Mouse (Mus musculus) embryo, embryonic 11.5 days (tissue): ENCODE data around the gene Ppp6r3.

ENCODE experiments used
- DNase-seq: peaks from one replicate; pipeline ENCODE4 v3.0.0-alpha.2; 2012; ENCODE audit warnings: low read depth, low spot score

Ppp6r3 gene

DNA sequence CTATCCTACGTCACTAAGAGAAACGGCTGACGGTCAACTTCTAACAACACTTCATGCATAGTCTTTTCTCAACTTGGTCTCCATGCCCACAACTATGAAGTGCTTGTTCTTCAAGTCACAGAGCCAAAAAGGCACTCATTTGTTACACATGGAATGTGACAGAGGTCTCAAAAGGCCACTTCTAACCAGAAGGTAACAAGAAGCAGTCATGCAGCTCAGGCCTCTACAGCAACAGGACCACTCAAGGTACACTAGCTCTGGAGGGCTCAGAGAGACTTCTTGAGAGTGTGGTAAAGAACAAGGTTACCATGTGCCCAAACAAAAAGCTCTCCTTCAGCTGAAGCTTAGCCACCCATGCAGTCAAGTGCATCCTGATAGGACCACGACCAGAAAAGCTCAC is 46.9 kb downstream of the Ppp6r3 start:
- no peak for DNase-seq

DNA sequence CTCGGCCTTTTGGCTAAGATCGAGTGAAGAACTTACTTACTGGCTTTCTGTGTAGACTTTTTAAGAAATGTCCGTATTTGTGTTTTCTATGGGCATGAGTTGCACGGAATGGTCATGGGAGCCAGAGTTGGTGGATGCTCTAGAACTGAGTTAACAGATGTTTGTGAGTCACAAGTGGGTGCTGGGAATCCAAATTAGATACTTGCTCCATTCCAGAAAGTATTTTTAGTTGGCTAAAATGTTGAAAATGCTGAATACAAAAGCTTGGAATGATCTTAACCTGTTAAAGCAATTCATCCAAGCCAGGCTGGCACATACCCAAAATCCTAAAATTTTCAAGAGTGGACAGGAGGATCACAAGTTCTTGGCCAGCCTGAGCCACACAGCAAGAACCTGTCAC is 48.0 kb downstream of the Ppp6r3 start:
- DNase-seq: no peak

DNA sequence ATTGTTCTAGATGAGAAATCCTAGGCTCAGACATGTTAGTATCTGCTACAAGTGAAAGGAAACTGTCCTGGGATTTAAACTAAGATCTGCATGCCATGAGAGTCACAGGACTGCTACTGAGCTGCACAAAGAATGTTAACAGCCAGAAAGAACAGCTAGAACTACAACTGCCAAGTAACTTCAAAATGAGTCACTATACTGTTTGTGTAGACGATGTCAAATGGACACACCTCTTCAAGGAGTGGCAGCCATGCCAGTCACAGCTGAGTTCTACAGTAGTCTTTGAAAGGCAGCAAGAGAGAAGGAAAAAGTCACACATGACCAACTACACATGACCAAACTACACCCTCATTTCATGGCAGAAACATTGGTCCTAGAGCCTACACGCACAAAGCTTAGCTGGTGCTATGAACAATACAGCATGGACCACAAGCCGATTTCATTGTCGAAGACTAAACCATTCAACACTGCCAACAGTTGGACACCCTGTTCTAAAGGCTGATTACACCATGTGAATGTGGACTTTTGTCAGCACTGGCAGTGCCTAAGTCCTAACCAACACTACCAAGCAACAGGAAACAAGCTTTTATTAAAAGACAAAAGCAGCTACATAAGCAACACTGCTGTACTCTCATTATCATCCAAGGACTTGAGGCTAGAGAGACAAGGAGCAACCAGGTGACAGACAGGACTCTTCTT is 55.9 kb downstream of the Ppp6r3 start:
- no peak for DNase-seq

DNA sequence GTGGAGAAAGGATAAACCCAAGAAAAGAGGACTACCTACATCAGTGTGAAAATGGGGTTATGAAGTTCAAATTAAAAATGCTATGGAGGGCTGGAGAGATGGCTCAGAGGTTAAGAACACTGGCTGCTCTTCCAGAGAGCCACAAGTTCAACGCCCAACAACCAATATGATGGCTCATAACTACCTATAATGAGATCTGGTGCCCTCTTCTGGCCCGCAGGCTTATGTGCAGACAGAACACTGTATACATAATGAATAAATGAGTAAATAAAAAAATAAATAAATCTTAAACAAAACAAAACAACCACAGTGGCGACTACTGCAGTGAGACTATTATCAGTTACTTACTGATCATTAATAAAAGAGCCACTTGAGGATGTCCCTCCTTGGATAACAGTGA is 78.3 kb downstream of the Ppp6r3 start:
- DNase-seq: no peak

DNA sequence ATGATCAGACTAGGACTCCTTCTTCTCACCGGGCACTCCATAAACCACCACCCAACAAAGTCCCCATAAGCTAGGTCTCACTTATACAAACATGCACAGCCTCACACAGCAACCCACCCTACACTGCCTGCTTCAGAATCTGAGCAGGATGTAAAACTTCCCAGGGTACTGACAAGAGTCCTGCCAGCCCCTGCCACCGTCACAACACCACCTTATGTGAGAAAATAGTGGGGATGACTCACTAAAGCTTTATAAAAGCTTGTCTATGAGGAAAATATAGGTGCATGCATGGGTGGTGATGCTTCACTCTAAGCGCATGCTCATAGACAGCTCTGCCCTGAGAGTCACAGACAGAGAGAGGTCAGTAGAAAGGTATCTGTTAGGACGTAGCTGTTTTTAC is 85.7 kb downstream of the Ppp6r3 start:
- no peak for DNase-seq

DNA sequence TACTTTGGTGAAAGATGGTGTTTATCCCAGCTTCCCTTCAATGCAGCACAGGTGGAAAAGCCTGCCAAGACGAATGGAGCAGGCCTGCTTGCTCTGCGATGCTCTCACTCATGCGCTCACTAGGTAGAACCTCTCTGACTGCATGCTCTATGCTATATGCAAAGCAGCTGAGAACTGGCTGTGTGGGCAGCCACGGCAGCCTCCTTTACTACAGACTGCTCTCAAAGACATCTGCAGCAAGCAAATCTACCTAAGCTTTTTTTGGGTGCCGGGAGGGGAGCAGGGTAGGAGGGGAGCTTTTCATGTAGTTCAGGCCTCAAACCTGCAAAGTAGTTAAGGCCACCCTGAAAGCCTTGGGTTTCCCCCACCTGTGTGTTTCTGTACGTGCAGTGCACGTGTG is 92.7 kb downstream of the Ppp6r3 start:
- DNase-seq: no peak

DNA sequence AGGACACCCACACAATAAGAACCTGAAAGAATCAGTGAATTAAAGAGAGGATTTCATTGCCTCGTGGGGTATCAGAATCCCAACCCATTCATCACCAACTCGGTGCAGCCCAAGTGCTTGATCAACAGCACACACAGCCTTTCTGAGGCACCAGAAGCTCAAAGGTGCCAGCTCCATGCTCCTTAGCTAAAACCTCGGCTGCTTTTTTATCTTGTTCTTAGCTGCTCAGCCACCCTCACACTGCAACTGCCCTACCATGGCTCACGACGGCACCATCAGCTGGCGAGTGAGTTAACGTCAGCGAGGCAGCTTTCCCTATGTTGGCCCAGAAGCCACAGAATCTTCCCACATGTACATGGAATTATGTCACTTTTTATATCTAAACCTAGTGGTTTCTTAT is 95.4 kb downstream of the Ppp6r3 start:
- DNase-seq: no peak

DNA sequence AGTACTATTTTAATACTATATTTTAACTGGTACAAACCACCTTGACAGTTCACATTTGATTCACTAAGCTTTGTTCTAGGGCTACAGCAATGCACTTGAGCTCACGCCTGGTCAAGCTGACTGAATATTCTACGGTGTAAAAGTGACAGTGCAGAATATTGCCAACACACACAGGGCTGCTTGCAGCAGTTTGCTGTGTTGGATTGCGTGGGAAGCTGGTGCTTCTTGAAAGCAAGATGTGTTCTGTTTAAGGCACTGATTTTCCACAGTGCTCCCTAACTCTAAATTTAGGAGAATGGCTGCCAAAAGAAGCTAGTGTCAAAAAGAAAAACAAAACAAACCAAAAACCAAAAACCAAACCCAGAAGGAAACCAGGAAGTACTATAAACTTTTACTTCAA is 98.6 kb downstream of the Ppp6r3 start:
- no peak for DNase-seq

DNA sequence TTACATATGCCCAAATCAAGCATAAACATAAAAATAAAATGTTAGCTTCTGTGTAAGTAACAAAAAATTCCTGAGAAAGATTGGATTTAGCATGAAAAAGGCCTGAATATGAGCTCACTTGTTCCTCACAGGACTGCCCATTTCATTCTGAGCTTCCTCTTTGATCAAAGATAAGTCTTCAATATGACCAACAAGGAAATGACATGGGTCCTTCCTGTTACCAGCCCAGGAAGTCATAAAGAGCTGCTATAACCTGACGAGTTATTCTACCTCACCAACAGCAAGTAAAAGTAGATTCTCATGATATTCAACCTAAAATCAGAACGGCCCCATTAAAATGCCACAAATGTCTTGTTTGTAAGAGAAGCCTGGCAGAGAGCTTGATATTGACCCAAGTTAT is 104.3 kb downstream of the Ppp6r3 start:
- no peak for DNase-seq

DNA sequence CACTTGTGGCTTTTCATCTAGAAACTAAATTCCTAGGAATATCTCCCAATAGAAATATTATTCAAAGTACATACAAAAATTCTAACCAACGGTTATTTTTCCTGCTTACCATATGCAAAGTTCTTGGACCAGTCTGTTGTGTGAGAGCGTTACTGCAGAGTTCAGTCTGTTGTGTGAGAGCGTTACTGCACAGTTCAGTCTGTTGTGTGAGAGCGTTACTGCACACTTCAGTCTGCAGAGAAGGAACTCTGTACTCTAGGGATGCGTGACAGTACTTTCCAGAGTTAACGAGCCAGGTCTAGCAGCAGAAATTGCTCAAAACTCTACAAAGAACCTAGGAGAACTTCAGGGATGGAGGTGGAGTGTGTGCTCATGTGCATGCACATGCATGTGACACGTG is 108.0 kb downstream of the Ppp6r3 start:
- DNase-seq: no peak

DNA sequence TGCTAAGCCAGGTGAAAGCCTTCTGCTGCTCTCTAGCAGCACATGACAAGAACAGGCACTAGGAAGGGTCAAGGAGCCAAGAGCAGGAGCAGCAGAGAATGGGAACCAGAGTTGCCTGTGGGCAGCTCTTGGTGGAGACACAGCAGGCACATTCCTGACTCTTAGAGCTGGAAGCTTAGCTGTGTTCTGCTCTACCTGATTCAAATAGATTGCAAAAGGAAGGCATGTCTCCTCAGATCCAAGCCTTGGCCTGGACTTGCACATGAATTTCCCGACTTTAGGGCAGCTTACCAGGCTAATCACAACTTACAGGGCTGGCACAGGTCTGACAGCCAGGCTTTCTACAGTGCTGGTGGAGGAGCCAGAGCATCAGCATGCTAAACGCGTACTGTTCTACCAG is 115.6 kb downstream of the Ppp6r3 start:
- DNase-seq: no peak

DNA sequence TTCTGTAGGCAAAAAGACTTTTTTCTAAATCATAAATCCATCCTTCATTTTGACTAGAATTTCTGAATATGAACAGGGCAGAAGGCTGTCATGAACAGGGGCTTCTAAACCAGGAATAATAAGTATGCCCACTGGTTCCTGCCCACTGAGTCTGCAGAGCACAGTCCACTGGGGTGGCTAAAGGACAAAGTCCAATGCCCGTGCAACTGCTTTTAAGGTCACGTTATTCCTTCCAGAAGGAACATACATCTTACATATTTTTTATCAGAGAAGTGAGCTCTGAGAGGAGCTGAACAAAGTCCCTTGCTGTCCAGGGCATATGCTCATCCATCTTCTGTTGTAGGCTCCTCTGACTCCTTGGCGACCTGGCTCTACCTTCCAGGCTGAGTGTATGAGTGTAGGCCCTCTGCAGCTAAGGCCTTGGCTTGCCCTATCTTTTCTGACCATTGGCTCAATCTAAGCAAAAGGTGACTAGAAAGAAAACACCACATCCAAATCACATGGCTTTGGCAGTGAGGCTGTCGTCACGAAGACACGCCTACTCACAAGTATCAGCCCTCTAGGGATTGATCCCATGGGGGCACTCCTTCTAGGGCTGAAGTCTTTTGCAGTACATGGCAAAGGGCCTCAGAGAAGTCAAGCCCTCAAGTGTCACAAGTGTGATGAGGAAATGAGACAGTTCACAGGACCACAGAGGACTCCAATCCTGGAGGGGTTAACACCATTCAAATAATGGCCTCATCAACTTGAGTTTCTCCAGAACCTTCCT is 117.0 kb downstream of the Ppp6r3 start:
- no peak for DNase-seq

DNA sequence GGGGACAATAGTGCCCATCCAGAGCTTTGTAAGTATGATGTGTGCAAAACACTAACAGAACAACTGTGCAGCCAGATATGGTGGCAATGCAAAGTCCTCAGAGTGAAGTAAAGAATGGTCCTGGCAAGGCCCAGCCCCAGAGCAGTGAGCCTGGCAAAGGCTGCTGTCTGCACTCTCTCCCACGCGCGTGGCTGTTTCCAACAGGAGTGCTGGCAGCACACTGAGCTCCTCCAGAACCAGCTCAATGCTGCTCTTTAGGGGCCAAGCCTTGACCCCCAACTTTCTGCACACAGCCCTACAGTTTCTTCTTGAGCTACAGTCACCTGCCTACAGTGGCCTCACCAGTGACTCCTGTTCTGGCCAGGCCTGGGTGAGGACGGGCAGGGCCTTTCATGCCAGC is 117.8 kb downstream of the Ppp6r3 start:
- no peak for DNase-seq

DNA sequence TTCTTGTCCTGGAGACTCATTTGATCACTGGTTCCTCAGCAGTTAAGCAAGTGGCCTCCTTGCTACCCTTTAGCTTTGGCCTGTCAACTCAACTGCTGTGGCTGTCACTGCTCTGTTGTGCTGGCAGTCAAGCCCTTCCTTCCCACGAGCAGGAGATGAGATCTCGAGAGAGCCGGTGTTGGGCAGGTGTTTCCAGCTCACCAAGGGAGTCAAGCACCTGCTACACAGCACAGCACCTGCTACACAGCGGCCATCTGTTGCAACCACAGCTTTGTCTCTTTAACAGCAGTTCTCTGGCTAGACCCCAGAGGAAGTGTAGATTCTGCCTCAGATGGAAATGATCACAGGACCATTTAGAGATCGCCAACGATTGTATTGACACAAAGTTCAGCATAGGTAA is 123.9 kb downstream of the Ppp6r3 start:
- DNase-seq: no peak

DNA sequence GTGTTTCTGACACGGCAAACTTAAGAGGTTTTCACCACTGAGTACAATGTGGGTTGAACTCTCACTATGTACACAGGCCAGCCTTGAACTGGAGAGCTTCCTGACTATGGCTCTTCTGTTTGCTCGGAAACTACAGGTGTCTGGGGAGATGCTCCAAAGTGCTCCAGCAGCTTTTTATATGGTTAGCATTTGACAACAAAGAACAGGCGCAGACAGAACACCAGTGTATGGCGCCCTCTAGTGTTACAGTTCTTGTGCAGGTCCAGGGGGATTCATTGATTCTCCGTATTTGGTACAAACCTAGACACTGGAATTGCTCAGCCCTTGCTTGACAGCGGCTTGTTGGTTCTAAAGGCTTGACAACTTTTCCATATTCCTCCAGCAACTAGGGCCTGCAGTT is 124.4 kb downstream of the Ppp6r3 start:
- peak; percentile 63 for DNase-seq

DNA sequence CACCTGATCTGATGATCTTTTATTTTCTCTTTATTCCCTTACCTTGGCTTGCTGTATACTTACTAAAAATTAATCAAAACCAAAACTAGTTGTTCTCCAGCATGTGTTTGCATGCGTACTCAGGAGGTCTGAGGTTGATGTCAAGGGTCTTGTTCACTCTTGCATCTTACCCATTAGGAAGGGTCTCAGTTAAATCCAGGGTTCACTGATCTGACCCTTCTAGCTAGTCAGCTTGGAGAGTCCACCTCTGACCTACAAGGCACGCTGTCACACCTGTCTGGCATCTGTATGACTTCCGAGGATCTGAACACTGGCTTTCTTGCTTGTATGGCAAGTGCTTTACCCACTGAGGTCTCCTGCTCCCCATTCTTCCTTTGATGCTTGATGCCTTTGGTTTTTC is 124.8 kb downstream of the Ppp6r3 start:
- no peak for DNase-seq

DNA sequence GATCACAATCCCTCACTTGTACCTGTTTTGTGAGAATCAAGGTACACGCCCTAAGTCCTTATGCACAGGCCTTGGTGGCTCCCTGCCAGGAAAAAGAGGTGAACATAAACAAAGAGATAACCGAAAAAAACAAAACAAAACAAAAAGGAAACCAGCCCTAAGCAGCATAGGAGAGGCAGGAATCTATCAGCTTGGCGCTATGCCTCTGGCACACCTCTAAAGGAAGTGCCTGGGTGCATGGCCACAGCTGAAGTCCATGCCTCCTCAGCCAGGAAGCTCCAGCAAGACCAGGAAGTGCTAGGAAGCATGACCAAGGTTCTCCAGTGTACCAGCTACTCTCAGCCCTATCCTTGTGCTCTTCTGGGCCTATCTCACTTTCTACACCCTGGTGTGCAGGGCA is 126.3 kb downstream of the Ppp6r3 start:
- no peak for DNase-seq

DNA sequence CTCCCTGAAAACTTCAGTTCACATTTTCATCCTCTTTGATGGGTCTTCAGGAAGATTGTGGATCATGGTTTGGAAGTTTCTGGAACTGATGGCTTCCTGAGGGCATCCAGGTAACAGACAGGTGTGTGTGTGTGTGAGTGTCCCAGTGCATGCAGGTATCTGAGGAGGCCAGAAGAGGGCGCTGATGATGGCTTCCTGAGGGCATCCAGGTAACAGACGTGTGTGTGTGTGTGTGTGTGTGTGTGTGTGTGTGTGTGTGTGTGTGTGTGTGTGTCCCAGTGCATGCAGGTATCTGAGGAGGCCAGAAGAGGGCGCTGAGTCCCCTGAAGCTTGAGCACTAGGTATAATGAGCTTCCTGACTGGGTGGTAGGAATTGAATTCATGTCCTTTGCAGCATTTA is 128.2 kb downstream of the Ppp6r3 start:
- DNase-seq: no peak

DNA sequence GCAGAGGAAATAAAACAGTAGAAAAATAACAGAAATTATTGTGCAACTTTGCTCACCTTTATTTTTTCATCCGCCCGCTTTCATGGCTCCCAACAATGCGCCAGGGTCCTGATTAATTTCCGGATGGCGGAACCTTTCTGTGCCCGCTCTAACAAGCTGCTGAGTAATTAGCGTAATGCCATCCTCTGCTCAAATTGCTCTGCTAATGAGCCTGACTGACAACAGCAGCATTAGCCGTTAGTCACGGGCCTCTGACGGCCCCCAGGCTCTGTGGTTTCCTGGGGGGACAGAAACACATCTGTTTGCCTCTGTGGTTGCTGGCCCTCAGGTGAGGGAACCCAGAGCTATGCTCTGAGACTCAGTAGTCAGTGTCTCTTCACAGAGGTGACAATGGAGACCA is 134.5 kb downstream of the Ppp6r3 start:
- DNase-seq: no peak

DNA sequence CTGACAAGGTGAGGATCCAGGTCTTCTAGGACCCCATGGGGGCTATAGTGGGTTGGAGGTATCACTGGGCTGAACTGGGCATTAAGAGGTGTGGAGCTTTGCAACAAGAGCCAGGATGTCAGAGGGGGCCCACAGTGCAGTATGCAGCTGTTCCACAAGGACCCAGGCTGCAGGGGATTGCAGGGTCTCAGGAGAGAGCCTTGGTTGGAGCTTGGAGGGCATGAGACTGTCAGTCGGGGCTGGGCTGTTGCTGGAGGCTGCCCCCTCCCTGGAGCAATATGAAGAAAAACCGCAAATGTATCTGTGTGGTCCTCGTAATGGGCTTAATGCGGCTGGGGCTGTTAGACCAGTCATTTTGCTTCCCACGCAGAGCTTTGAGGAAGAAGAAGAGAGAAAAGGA is 134.9 kb downstream of the Ppp6r3 start:
- DNase-seq: no peak

DNA sequence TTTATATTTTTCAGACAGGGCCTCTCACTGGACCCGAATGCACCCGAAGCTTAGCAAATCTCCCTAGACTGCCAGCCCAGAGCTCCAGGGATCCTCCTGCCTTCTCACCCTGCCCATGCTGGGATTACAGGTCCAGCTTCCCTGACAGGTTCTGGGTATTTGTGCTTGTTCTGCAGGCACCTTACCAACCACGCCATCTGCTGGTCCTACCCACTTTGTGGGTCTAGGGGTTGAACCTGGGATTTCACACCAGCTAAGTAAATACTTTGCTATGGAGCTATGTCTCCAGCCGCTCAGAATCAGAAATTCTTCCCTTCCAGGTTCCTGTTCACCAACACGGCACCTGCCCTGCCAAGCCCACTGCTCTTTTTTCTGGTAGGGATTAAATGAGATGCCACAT is 137.6 kb downstream of the Ppp6r3 start:
- no peak for DNase-seq

DNA sequence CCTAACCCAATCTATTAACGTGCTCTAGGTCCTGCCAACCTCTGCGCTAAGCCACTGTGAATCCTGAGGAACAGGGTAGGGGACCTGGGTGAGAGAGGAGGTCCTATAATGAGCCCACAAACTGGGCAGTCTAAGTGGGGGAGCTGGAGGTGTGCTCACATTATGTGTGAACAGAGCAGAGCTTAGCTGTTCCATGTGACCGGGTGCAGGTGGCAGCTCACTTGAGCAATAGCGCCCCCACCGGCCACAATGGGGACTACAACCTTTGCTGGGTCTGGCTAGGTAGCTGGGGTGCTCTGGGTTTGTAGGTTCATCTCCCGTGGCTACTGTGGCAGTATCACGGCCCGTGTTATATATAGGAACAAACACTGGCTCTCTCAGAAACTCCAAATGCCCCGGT is 138.7 kb downstream of the Ppp6r3 start:
- no peak for DNase-seq

DNA sequence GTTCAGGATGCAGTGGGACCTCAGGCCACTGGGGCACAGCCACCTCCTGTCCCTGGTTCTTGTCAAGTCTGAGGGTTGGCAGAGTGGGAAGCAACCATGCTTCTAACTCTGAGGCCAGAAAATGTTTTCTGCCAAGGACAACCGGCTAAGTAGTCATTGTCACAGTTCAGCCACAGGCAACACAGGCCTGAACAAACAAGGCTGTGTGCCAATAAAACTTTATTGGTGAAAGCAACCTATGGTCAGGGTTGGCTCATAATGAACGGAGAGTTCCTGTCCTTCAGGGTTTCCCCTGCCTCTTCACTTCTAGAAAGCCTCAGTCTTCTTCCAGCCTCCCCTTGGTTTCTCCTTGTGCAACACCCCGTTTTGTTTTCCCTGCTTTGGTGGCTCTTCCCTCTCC is 139.7 kb downstream of the Ppp6r3 start:
- DNase-seq: no peak

DNA sequence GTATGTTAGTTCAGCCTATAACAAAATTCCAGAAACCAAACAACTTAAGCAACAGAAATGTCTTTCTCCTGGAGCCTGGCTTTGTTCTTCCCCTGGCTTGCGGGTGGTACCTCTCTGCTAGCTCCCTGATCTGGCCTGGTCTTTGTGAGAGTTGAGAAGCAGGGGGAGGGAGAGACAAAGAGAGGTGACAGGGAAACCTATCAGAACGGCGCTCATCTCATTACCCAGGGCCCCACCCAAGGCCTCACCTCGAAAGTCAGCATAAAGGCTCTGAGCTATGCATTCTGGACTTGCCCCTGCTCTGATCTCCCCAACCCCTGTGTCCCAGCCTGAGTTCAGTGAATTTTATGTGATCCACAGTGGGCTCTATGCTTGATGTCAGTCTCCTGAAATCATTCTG is 140.9 kb downstream of the Ppp6r3 start:
- no peak for DNase-seq
